Mouse (Mus musculus) thymus, postnatal 36 days (tissue): Measurements from ENCODE around the gene Snx6.
A peak's percentile ranks its signal among the peaks of the same experiment; 100 is the strongest.
"Not testable (repeated sequence)": the region's sequence is repeated elsewhere in the genome, so short reads cannot be mapped to it uniquely, and the experiment has no call there.

ENCODE experiments used
- DNase-seq, 2 experiments: peaks; one replicate each; pipeline ENCODE4 v3.0.0; 2022; ENCODE audit warnings: mixed read lengths in 2 of 2

Gene Snx6

GRCm38 (mm10) chr12:54795153-54795998, at the start of gene Snx6:
Snx6 (minus strand) TSS chr12:54795703.
- DNase-seq = peak; percentile 83 to 86

- DNase-seq = no peak
These were observed 48.9 kb upstream of the Snx6 start for GRCm38 (mm10) chr12:54844415-54844814.

- no peak for DNase-seq
These were observed 46.1 kb upstream of the Snx6 start for GRCm38 (mm10) chr12:54841576-54841975.

GRCm38 (mm10) chr12:54839815-54840214, 44.3 kb upstream of the Snx6 start:
- DNase-seq = no peak

GRCm38 (mm10) chr12:54838931-54839330, 43.4 kb upstream of the Snx6 start:
- DNase-seq = no peak

GRCm38 (mm10) chr12:54835608-54836570, 40.4 kb upstream of the Snx6 start:
- DNase-seq = no peak

GRCm38 (mm10) chr12:54834925-54835447, 39.5 kb upstream of the Snx6 start:
- peak; percentile 39 to 53 for DNase-seq

- DNase-seq = peak in 1 of 2 experiments; percentile 18
These were observed 38.4 kb upstream of the Snx6 start for GRCm38 (mm10) chr12:54833856-54834399.

- not testable (repeated sequence) for DNase-seq
These were observed 36.4 kb upstream of the Snx6 start for GRCm38 (mm10) chr12:54831927-54832326.

GRCm38 (mm10) chr12:54830574-54830973, 35.1 kb upstream of the Snx6 start:
- DNase-seq = peak; percentile 73 to 78

GRCm38 (mm10) chr12:54829876-54830275, 34.4 kb upstream of the Snx6 start:
- no peak for DNase-seq

- DNase-seq = no peak
These were observed 32.5 kb upstream of the Snx6 start for GRCm38 (mm10) chr12:54828043-54828442.

- DNase-seq = peak in 1 of 2 experiments; percentile 17
These were observed 29.7 kb upstream of the Snx6 start for GRCm38 (mm10) chr12:54825202-54825601.

GRCm38 (mm10) chr12:54822836-54823426, 27.4 kb upstream of the Snx6 start:
- no peak for DNase-seq

GRCm38 (mm10) chr12:54820684-54821161, 25.2 kb upstream of the Snx6 start:
- no peak for DNase-seq

- DNase-seq = no peak
These were observed 23.9 kb upstream of the Snx6 start for GRCm38 (mm10) chr12:54819181-54819935.

- no peak for DNase-seq
These were observed 14.6 kb upstream of the Snx6 start for GRCm38 (mm10) chr12:54810142-54810541.

GRCm38 (mm10) chr12:54807481-54807880, 12.0 kb upstream of the Snx6 start:
- DNase-seq = no peak

- DNase-seq = no peak
These were observed 10.6 kb upstream of the Snx6 start for GRCm38 (mm10) chr12:54806131-54806530.

GRCm38 (mm10) chr12:54805254-54806002, 9.9 kb upstream of the Snx6 start:
- DNase-seq = no peak

- DNase-seq = no peak
These were observed 8.0 kb upstream of the Snx6 start for GRCm38 (mm10) chr12:54803531-54803930.
